Comparison of ENCODE assay signal across 26 mouse cellular contexts in the genomic region with DNA sequence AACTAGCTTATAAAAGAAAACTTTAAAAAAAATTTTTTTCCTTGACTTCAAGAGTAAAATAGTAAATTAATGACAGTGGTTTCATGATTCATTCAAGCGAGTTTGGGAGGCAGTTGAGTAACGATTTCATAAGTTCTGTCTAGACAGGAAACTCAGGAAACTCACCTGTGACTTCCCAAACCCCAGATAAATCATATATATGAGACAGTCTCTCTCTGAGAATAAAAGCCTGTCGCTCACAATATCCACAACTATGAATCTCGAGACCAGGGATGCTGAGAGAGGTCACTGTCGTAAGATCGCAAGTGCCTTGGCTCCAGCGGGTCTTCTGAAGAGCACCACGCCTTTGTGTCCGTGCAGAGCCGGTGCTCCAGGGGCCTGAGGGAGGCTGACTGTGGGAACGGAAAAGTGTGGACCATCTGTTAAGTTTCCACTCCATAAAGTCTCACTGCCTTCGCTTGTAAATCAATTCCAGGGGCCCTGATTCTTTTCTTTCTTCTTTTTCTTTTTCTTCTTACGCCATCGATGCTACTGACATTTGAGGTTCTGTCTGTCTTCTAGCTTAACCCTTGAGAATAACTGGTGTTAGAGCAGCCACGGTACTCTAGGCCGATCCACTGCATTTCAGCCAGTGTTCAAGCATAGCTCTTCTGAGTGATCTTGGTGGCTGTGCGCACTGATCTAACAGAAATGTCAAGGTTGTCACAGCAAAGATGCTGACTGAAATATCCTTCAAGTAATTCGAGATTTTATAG. TPM values are rescaled to one million over a fixed set of nuclear protein-coding genes. Genes with fewer than 3 reads are reported as not detected.
DNase-seq lines count a peak whose midpoint lies in the region; ATAC-seq lines count a peak whose summit lies in the region.
"Had no signal": no experiment of that assay in that cellular context is flagged by ENCODE, and none has a peak within 500 bp of the region (broad histone marks: within the 10 kb centered on the region; RNA-seq: fewer than 3 reads in every experiment).

No protein-coding gene starts in this region.

- H3K4me1 ChIP-seq in limb, embryonic 11.5 days (ENCODE audit: control insufficient read depth, insufficient read depth, low read length): peaks cover 5% of the 10 kb centered on the region; the same call in 1 of the 2 replicates
- 0 out of 2 replicates have a peak, but pooled peaks cover 2% of the 10 kb centered on the region for H3K4me1 ChIP-seq in neural tube, embryonic 11.5 days (ENCODE audit: control insufficient read depth, insufficient read depth, low read length)
- H3K4me1 ChIP-seq: forebrain, embryonic 15.5 days; heart, embryonic 15.5 days; liver, embryonic 13.5 days; lung, embryonic 15.5 days; stomach, embryonic 15.5 days had no signal

- intact Hi-C loops in gastrocnemius, postnatal 14 days (cut with DNase I; ENCODE audit: low total_unique reads): no loop called here

- H3K9me3 ChIP-seq in limb, embryonic 11.5 days (ENCODE audit: control insufficient read depth, low read length): no peaks in the 10 kb centered on the region
- H3K9me3 ChIP-seq in neural tube, embryonic 11.5 days (ENCODE audit: control insufficient read depth, low read length): no peaks in the 10 kb centered on the region
- H3K9me3 ChIP-seq: forebrain, embryonic 15.5 days; heart, embryonic 15.5 days; liver, embryonic 13.5 days; lung, embryonic 15.5 days; midbrain, embryonic 12.5 days; stomach, embryonic 15.5 days had no signal

- H3K27me3 ChIP-seq in limb, embryonic 11.5 days (ENCODE audit: control insufficient read depth, insufficient read depth, low read length): no peaks in the 10 kb centered on the region
- H3K27me3 ChIP-seq in neural tube, embryonic 11.5 days (ENCODE audit: control insufficient read depth, insufficient read depth, low read length): no peaks in the 10 kb centered on the region
- H3K27me3 ChIP-seq: forebrain, embryonic 15.5 days; heart, embryonic 15.5 days; liver, embryonic 13.5 days; lung, embryonic 15.5 days; midbrain, embryonic 12.5 days; stomach, embryonic 15.5 days had no signal

- 42% methylated on average over 18 of the region's 18 CpGs for WGBS in limb, embryonic 11.5 days
- 25% methylated on average over 18 of the region's 18 CpGs for WGBS in neural tube, embryonic 11.5 days

- peak; percentile 75; the same call in 1 of the 2 replicates for ATAC-seq in limb, embryonic 11.5 days (ENCODE audit: insufficient number of reproducible peaks, low FRiP score, low TSS enrichment, low read depth)
- peak; percentile 84 for ATAC-seq in neural tube, embryonic 11.5 days (ENCODE audit: insufficient read depth, low FRiP score, low TSS enrichment)
- ATAC-seq: forebrain, embryonic 15.5 days; hindbrain, postnatal 0 days had no signal

- peak; percentile 44 for DNase-seq in embryo, embryonic 10 days (ENCODE audit: low spot score)
- no peak for DNase-seq in embryo, embryonic 9.5 days (ENCODE audit: extremely low spot score)
- DNase-seq in embryo, embryonic 11 days: peak; percentile 61
- peak; percentile 64 for DNase-seq in limb, embryonic 11.5 days (ENCODE audit: low spot score)
- DNase-seq in neural tube, embryonic 11.5 days (ENCODE audit: low spot score): peak; percentile 55
- no peak for DNase-seq in gastrocnemius, postnatal 14 days
- DNase-seq in cerebellum, adult 9-11 months: no peak
- DNase-seq in left cerebral cortex, adult 8-10 months (ENCODE audit: low spot score in 2 of 2): no peak
- DNase-seq: cerebellum, adult 9-10 months; gastrocnemius, postnatal 36 days; heart, postnatal 4 days; kidney, adult 18-20 months; layer of hippocampus, postnatal 36 days; liver, embryonic 13.5 days; right cerebral cortex, postnatal 25 days; thymus, adult 2 months had no signal

- no peak overlapping the region for H3K4me3 ChIP-seq in limb, embryonic 11.5 days (ENCODE audit: low read depth, low read length)
- H3K4me3 ChIP-seq in neural tube, embryonic 11.5 days (ENCODE audit: low read depth, low read length): no peak overlapping the region
- H3K4me3 ChIP-seq: forebrain, embryonic 15.5 days; heart, embryonic 15.5 days; liver, embryonic 13.5 days; lung, embryonic 15.5 days; midbrain, embryonic 12.5 days; stomach, embryonic 15.5 days had no signal

- no peak overlapping the region for H3K9ac ChIP-seq in limb, embryonic 11.5 days (ENCODE audit: low read length)
- H3K9ac ChIP-seq in neural tube, embryonic 11.5 days (ENCODE audit: low read length): no peak overlapping the region
- H3K9ac ChIP-seq: forebrain, embryonic 15.5 days; heart, embryonic 15.5 days; liver, embryonic 13.5 days; lung, embryonic 15.5 days; midbrain, embryonic 12.5 days; stomach, embryonic 15.5 days had no signal

- peak overlapping the region; percentile 42; the same call in 1 of the 2 replicates for H3K27ac ChIP-seq in limb, embryonic 11.5 days (replicated peaks; ENCODE audit: low read depth, low read length)
- H3K27ac ChIP-seq in neural tube, embryonic 11.5 days (ENCODE audit: low read depth, low read length): peak overlapping the region; percentile 49
- H3K27ac ChIP-seq: forebrain, embryonic 15.5 days; heart, embryonic 15.5 days; hindbrain, postnatal 0 days; liver, embryonic 13.5 days; lung, embryonic 15.5 days; macrophage; midbrain, embryonic 12.5 days; stomach, embryonic 15.5 days had no signal

- H3K4me2 ChIP-seq in limb, embryonic 11.5 days (ENCODE audit: low read depth, severe bottlenecking): no peak overlapping the region
- peak overlapping the region; percentile 8; the same call in 1 of the 2 replicates for H3K4me2 ChIP-seq in neural tube, embryonic 11.5 days (ENCODE audit: low read depth)
- H3K4me2 ChIP-seq: forebrain, embryonic 15.5 days; heart, embryonic 15.5 days; liver, embryonic 13.5 days; lung, embryonic 15.5 days; midbrain, embryonic 12.5 days; stomach, embryonic 15.5 days had no signal

- no peaks in the 10 kb centered on the region for H3K36me3 ChIP-seq in limb, embryonic 11.5 days (ENCODE audit: control insufficient read depth, insufficient read depth, low read length)
- H3K36me3 ChIP-seq in neural tube, embryonic 11.5 days (ENCODE audit: control insufficient read depth, insufficient read depth, low read length): no peaks in the 10 kb centered on the region
- H3K36me3 ChIP-seq: forebrain, embryonic 15.5 days; G1E; heart, embryonic 15.5 days; liver, embryonic 13.5 days; lung, embryonic 15.5 days; midbrain, embryonic 12.5 days; stomach, embryonic 15.5 days had no signal

RNA-seq across cellular contexts. Expression of a gene that starts 7.4 kb away (rescaled TPM):
- 4.9 and 5.2 TPM in 2 replicates for polyA plus RNA-seq in limb, embryonic 11.5 days (2014; fragmentation: Nextera tagmentation; extraction: Ambion mirVana)
- polyA plus RNA-seq in neural tube, embryonic 11.5 days (2014; fragmentation: Nextera tagmentation; extraction: Ambion mirVana): 10.3 and 10.6 TPM in 2 replicates
- total RNA-seq in gastrocnemius, postnatal 14 days (2021): 10 to 100 TPM; 15.4 to 19.6 TPM
- 1 to 10 TPM; 7.3 to 9.5 (median 8.8) TPM for total RNA-seq in left cerebral cortex, adult 8-10 months (2022)
- total RNA-seq: monocyte, adult 5-6 weeks; neutrophil, adult 5-6 weeks had no signal
- polyA plus RNA-seq: G1E, macrophage had no signal

Comparison
In these comparisons a context has a peak if more than half of its experiments do, and no peak if none do; other contexts are left out.
1. DNase-seq: peak in embryo, embryonic 10 days (single experiment), embryo, embryonic 11 days (single experiment), limb, embryonic 11.5 days (single experiment) and neural tube, embryonic 11.5 days (single experiment); none in embryo, embryonic 9.5 days (single experiment), gastrocnemius, postnatal 14 days (single experiment), cerebellum, adult 9-11 months (single experiment) and left cerebral cortex, adult 8-10 months (0 of 2).